Mouse (Mus musculus) ES-Bruce4 (cell line): ENCODE results near the gene Nrbf2.

Source experiments
- CTCF ChIP-seq: IDR thresholded peaks from one replicate; pipeline ENCODE4 v1.8.1; 2011; ENCODE audit warnings: low read depth, low read length
- POLR2A ChIP-seq: IDR thresholded peaks from one replicate; pipeline ENCODE4 v1.8.1; 2011; ENCODE audit warnings: low read length; ENCODE audit not compliant: insufficient read depth

DNA sequence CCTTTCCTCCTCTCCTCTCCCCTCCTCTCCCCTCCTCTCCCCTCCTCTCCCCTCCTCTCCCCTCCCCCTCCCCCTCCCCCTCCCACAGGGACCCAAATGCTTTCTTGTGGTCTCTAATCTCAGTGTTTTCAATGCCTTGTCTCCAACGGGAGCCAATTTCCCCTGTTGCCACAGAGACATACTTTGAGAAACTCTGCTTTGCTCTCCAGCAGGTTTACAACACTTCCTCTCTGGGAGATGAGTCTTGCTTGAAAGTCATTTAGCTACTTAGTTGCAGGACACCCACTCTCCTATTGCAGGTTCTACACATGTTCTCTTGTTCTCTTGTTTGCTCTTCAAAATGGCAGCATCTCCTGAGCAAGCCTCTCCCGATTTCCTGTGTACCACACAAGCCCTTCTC is 17.2 kb upstream of the Nrbf2 start:
- no peak for TF ChIP-seq CTCF
- no peak for TF ChIP-seq POLR2A
